Mouse (Mus musculus) heart, adult 11 months (tissue): ENCODE data around the gene Sri.
"Not testable (repeated sequence)": the region's sequence is repeated elsewhere in the genome, so short reads cannot be mapped to it uniquely, and the experiment has no call there.

ENCODE experiments used
- DNase-seq: peaks from one replicate; pipeline ENCODE4 v3.0.0; 2022

Gene Sri

DNA sequence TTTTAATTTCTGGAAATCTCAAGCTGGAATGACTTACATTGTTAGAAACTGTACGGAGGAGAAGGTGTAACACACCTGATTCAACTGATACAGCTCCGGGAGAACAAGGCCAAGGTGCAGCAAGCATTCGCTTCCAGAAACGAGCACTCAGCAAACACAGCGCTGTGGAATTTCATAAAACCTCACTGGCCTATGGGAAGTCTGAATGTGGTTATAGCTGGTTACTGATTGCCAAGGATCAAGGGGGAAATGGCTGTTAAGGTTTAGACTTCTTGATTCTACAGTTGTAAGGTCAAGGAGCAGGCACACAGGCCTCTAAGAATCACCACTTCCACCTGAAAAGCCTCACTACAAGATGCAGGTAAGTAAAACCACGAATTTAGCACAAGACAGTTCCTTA lies at the start of gene Sri:
Gene Sri (plus strand): TSS at position 224 of the 400 bp plus-strand sequence.
- no peak for DNase-seq

DNA sequence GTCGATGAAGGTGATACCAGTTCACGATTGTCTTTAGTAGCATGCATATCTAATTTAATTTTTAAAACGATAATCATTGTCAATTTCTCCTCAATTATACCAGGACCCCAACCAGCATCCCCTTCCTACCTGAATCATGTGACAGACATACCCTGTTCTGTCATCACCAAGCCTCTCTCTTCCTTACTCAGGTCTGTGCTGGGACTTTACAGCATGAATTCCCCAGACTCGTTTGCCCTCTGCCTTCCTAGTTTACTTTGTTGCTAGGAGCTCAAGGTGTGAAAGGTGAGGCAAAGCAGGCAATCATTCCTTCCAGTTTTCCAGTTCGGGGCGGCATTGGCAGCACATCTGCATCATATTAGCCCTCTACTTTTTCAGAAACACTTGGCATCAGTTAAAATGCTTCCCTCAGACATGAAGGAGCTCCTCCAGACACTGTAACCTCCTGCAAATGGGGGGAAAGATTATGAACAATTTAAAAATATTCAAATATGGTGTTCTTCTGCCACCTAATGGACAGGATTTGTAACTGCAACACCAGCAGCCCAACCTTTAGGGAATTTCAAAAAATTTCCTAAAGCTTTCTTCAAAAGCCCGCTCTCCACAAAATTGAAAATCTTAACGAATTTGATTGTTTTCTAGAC lies 49.4 kb upstream of the Sri start:
- no peak for DNase-seq

DNA sequence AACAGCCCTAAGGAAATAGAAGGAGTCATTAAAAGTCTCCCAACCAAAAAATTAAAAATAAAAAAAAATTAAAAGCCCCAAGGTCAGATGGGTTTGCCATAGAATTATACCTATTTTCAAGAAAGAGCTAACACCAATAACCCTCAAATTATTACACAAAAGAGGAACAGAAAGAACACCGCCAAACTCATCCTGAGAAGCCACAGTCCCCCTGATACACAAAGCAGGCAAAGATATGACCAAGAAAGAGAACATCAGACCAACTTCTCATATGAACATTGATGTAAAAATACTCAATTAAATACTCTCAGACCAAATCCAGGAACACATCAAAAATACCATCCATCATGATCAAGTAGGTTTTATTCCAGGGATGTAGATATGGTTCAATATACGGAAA lies 48.8 kb upstream of the Sri start:
- no peak for DNase-seq

DNA sequence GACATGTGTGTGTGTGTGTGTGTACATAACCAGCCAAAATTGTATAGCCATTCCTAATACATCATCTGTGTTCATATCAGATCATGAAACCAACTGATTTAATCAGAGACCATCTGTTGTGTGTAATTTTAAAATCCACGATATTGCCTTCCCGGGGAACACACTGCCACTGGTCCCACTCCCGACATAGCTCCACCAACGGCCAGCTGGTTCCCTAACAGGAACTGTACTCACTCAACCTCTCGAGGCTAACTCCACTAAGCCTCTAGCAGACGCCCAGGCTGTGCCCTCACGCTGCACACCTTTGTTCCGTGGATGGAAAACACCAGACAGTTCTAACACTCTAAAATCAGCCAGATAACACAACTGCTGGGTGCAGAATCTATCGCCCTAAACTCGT lies 45.4 kb upstream of the Sri start:
- peak; percentile 54 for DNase-seq

DNA sequence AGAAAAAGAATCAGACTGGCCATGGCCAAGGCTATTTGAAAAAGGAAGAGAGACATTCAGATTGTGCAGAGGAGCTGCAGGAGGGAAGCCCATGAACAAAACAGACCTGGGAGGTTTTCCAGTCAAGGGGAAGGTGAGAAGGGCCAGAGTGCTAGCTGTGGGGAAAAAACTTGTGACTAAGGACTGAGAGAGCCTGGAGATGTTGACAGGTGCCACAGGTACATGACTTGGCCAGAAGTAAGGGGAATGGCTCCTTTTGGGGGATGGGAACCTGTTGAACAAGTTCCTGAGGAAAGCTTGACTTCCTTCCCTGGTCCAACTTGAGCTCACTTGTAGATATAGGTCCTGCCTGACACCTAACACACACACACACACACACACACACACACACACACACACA lies 43.1 kb upstream of the Sri start:
- DNase-seq, result peak; percentile 31

DNA sequence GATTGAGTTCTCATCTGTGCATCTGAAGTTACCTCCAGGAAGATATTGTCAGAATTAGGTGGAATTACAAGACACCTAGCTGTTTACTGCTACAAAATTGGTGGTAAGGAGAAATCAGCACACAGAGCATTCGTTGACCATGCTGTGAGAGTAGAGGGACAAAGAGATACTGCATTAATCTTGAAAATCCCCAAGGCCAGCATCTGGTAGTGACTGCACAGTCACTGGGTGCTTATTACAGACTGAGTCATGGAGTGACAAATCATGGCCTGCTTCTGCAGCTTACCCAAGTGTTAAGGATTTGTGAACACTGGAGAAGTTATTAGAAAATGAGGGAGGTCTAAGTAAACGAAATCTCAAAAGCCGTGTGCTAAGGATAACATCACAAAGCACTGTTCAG lies 32.6 kb upstream of the Sri start:
- DNase-seq, result no peak

DNA sequence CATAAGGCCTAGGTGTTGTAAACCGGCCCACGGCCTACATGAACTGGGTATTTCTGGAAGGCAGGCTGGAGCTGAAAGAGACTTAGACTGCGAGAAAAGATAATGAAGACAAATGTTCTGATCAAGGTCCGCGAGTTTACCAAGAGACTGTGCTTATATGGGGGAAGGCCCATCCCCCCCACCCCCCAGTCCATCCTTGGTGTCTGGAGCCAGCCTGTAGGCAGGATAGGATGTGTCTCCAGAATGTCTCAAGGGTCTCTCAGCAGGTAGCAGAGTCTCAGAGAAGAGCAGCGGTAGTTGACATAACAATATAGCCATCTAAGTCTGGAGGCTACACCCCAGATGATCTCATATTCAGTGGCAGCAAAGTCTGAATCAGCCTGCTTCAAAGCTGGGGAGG lies 11.3 kb upstream of the Sri start:
- DNase-seq, result not testable (repeated sequence)

DNA sequence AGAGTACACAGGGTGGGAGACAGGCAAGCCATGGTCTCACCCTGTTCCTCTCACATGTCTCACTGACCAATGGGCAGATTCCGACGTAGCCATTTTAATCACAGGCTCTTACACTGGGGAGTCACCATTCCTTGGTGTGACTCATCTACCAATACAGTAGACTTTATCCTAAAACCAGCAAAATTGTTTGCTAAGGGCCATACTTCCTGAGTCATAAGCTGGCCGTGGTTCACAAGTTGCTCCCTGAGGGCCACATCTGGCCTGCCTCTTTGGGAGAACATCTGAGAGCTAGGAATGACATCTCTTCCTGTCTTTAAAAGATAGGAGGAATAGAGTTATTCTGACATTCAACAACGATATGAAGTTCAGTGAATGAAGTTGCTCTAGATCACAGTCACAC lies 7.9 kb downstream of the Sri start:
- peak; percentile 94 for DNase-seq

DNA sequence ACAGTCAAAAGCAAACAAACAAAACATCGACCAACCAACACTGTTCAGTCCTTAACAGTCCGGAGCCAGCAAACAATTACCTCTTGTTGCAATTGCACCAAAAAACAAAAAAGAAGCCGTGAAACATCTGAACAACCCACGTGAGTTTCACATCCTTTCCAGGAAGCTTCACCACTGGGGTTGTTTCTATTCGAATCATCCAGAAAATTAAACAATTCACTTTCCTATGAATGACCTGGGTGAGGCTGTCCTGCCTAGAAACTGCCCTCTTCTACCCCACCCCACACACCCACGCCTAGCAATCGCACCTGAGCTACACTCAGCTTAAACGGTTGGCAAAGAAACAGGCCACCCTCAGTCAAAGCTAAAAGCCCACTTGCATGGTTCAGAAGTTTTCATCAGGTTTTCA lies 9.8 kb downstream of the Sri start:
- DNase-seq, result peak; percentile 93

DNA sequence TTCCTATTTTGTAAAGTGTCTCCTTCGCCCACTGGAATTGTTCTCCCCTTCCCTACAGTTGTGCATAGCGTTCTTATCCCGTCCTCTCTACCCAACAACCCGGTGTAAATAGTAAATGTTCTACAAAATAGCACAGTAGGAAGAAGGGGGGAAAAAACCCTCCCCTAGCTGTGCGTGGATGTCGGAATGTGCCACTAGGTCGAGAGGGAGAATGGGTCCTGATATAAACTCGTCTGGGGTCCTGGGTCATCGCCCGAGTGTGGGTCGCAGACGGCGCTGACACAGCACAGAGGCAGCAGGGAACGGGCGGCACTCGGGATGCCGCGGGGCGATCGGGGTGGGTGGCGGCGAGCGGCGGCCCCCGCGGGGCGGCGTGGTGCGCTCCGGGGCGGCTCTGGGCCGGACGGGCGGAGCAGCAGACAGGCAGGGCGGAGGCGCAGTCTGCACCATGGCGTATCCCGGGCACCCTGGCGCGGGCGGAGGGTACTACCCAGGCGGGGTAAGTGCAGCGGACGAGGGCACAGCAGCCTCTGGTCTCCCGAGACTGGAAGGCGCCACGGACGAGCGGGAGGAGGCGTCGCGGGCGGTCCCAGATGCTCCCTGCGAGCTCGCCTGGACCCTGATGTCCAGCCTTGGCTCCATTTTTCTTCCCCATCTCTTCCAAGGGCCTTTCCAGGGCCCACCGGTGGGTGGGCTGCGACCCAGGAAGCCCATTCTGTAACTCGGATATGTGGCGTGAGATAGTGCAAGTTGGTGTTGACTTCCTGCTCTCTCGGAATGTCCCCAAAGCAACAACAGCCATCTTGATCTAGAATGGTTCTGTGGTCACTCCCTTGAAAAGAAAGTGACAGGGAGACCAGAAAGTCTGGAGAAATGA lies 10.5 kb downstream of the Sri start:
- peak; percentile 99 for DNase-seq

DNA sequence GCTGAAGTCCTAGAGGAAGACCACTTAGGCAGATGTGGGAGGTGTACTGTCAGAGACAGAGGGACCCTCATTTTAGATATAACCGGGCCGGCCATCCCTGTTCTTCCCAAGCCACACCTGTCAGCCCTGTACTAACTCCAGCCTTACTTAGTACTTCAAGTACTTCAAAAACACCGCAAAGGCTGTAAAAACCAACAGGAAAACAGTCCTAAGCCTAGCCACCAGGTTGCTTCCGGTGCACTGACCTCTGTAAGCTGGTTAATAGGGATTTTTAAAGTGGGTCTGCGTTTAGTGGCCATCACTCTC lies 11.1 kb downstream of the Sri start:
- DNase-seq, result no peak

DNA sequence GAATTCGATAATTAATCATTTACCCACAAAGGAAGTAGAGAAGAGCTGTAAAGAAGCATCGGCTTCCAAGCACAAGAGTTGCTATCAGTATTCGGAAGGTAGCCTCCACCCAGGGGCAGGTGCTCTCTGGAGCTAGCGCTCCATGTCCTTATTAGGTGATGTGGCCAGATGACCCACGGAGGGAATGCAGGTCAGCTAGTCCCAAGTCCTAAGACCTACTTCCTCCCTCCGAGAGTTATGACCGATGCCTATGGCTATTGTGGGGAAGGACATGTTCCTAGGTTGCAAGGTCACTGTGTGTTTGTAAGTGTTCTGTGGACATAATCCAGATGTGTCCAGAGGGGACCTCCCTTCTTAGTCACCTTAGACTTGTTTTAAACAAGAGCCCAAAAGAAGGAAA lies 12.2 kb downstream of the Sri start:
- DNase-seq, result peak; percentile 92

DNA sequence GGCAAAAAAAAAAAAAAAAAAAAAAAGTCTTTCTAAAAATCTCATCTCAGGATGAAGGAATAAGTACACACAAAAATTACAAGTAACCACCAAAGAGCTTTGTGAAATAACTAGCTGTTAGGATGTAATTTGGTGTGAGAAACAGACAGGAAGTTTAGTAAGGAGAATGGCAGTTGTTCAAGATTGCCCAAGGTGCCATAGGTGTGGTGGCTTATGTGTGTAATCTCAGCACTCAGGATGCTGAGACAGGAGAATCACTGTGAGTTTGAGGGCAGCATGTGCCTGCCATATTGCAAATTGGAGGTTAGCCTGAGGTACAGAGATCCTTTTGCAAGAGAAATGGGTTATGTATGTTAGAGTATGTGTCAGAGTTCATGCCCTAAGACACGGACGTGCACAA lies 16.6 kb downstream of the Sri start:
- DNase-seq, result no peak

DNA sequence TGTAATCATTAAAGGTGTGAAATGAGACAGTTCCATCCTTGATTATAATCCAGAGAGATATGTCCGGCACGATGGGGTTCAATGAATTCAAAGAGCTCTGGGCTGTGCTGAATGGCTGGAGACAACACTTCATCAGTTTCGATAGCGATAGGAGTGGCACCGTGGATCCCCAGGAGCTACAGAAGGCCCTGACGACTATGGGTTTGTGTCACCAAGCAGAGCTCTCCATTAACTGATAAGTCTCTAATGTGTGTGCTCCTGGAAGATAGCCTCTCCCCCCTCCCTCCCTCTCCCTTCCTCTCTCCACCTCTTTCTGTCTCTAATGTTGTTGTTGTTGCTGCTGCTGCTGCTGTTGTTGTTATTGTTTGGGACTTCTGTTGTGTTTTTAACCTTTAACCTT lies 17.3 kb downstream of the Sri start:
- DNase-seq, result no peak

DNA sequence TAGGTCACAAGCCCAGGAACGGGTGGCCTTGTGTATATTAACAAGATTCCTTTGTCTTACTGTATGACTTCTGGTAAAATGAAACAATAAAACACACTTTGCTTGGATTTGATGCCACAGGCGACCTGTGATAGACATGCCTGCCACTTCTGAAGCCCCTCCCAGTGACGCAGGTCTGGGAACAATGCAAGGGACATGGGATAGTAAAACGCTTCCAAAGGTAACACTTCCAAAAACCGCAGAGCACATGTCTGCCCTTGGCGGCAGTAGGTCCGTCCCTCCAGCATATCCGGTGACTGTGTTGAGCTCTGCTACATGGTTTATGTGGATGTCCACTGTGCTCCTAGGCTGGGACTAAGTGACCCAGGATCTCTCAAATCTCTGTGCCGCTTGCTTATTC lies 27.5 kb downstream of the Sri start:
- DNase-seq, result peak; percentile 75

DNA sequence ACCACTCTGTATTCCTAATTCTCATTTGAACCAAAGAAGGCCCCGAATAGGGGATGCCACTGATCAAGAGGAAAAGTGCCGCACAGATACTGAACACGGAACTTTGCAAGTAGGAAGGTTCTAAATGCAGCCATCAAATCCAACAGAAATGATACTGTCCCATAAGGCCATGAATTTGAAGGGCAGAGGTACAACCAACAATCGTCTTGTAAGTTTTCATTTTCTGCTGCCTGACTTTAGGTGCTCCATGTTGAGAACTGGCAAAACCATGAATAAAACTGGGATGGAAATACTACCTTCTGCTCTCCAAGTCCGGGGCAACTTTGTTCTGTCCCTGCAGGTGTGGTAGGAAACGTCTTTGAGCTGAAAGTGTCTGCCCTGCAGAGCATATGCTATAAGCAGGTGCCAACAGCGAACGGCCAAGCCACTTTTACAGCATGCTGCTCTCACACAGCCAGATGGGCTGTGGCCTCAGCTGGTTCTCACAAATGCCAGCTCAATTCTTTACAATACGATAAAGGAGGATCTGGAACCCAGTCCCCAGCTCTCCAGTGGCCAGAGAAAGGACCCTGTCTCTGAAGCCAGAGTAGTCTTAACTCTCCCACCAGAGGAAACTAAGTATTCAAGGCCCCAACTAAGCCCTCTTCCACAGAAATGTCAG lies 28.2 kb downstream of the Sri start:
- peak; percentile 72 for DNase-seq

DNA sequence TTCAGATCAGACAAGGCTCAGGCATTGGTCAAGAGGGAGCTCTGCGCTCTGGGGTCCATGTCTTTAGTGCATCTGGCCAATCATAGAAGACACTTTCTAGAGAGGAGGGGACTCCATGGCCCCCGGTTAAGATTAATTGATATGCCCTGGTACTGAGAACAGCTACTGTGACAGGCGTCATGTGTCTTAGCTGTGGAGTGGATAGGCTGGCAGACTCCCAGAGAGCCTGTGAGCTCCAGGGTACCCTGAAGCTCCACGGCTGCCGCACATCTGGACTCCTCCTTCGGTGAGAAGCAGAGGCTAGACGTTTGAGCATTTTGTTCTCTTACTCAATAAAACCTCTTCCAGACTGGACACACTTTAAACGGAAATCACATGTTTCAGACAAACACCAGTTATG lies 31.6 kb downstream of the Sri start:
- DNase-seq, result peak; percentile 57

DNA sequence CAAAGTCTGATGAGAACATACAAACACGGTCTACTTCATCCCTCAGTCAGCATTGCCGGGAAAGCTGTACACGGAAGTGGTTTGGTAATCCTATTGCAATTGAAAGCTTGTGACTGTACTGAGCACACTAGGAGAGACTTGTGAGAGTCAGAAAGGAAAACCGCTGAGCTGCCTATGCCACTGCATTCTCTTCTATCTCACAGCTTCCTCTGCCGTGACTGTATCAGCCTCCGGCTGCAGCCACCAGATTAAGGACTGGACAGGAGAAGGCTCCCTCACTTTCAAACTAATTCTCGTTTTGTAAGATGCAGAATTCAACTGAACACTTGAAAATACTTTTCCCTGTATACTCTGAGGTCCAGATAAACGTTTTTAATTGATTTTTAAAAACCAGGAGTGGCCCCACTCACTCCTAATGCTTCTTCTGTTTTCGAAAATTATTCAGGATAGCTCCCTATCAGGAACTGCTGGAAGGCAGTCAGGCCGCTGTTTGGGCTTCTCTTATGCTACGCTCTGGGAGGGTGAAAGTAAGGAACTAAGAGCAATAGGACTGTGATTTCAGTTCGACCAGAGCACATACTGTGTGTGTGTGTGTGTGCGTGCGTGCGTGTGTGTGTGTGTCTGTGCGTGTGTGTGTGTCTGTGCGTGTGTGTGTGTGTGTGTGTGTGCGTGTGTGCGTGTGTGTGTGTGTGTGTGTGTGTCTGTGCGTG lies 37.1 kb downstream of the Sri start:
- DNase-seq, result peak; percentile 55

DNA sequence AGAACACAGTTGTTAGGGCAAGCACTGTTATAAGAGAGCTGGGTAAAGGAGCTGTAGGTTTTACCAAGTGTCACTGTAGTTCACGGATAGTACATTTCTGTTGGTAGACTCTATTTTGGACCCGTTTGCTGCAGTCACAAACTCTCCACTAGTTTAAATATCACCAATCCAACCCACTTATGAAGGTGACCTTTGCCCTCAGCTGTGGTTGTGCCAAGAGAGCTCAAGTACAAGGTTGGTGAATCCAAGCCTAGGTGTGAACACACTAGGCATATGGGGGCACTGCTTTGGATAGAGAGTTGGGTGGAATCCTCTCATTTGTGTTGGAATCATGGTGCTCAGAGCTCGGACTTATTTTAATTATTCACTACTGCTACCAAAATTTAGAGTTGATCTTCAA lies 39.8 kb downstream of the Sri start:
- DNase-seq, result no peak

DNA sequence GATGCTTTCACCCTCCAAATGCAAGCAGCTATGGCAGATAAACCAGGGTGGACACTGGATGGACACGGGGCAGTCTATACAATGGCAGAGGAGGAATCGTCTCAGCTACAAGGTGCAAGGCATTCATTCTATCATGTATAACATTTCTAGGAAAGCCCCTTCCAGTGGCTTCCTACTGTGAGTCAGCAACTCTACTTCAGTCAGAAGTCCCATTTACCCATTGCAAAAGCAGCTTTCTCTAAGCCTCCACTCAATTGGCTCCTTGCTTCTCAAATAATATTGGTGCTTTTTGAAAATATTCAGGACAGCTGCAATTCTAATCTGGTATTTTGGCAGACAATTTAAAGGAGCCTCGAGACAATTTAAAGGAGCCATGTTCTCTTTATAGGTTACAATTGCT lies 42.3 kb downstream of the Sri start:
- DNase-seq, result no peak

DNA sequence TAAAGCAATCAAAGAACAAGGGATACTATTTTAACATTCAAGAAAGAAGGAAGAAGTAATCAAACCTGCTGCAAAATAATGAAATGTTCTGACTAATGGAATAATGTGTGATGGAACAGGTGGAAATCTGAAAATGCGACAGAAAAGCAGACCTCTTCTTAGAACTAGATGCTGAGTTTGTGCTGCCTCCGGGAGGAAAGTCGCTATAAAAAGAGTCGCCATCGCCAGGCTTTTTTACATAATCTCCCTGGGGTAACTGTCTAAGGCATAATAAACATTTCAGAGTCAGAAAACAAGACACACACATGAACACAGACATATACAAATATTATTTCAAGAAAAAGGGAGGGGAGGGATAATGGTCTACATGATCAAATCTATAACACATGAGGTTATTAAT lies 49.0 kb downstream of the Sri start:
- peak; percentile 10 for DNase-seq

DNA sequence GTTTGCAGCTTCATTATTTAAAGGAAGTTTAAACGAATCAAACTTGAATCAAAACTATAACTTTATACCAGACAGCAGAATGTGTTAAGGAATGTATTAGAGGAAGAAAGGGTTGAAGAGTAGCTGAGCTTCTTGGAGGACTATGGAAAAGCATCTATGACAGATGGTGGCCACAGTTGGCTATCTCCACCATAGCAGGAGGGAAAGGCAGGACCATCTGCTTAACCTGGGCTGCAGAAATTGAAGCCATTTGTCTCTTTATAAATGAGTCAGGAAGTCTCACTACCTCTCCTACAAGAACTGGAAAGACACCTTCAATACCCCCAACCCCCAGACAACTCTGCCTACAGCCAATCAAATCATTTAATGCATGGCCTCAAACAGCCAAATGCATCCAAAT lies 49.8 kb downstream of the Sri start:
- DNase-seq, result no peak

DNA sequence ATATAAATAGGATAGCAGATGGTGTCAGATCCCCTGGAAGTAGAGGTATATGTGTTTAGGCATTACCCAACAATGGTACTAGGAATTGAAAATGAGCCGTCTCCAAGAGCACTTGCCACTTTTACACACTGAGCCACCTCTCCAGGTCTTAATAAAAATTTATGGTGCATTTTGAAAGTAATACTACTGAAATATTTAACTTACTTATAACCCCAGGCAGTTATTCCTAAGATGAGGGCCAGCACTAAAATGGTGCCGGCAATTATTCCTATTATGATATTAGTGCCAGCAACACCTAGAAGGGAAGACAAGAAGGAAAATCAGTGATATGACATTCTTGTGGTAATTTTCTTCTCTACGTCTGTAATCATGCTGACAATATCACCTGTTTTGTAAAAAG lies 65.8 kb downstream of the Sri start:
- no peak for DNase-seq

DNA sequence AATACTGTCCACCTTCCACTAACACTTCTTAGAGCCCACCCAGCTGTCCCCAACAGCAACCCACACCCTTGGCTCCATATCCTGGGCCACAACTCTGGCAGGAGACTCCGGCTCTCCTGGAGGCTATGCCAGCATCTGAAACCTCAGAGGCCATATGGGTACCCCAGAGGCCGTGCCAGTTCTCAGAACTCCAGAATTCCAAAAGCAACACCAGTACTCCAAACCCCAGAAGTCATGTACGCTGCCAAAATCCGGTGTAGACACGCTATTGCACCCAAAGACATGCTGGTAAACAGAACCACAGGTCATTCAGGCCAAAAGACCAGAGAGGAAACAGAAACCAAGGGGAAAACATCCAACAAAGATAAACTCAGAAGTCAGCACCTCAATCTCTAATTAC lies 66.4 kb downstream of the Sri start:
- DNase-seq, result no peak
